Mouse (Mus musculus): ENCODE measurements at regions not wholly inside any gene's neighbourhood (a gene's known extent, or its start where the extent isn't known, plus 50 kb on each side); places are given as distances from the start of the nearest gene placed in this dataset.

DNA sequence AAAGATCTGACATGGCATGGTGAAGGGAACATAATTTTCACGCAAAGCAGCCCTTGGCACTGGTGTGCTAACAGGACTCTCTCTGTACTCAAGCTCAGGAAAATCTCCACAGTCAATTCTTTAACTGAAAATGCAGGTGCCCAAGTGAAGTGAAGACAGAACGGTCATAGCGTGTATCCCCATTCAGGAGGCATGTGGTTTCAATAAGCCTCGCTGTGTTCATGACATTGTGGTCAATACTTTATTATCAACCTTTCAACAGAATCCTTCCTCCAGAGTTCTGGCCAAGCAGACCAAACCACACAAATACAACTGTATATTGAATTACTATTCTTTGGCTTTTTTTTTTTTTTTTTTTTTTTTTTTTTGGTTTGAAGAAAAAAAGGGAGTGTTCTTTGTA lies 314.1 kb downstream of the Mycn start:
- DNase-seq (ENCODE audit: low spot score), result no peak

DNA sequence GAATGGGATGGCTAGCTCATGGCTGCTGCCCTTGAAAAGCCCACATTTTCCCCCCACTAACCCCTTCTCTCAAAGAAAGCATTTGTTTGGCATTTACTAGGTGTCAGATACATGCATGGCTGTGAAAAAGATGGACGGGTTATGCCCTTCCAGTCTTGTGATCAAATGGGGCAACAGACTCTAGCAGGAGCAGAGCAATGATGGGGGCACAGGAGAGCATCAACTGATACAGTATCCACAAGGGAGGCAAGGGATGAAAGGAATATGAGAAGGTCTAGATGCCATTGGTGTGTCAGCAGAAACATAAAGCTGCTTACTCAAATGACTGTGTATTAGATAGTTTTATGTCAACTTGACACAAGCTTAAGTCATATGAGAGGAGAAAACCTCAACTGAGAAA lies 315.9 kb downstream of the Mycn start:
- DNase-seq (ENCODE audit: low spot score), result no peak

DNA sequence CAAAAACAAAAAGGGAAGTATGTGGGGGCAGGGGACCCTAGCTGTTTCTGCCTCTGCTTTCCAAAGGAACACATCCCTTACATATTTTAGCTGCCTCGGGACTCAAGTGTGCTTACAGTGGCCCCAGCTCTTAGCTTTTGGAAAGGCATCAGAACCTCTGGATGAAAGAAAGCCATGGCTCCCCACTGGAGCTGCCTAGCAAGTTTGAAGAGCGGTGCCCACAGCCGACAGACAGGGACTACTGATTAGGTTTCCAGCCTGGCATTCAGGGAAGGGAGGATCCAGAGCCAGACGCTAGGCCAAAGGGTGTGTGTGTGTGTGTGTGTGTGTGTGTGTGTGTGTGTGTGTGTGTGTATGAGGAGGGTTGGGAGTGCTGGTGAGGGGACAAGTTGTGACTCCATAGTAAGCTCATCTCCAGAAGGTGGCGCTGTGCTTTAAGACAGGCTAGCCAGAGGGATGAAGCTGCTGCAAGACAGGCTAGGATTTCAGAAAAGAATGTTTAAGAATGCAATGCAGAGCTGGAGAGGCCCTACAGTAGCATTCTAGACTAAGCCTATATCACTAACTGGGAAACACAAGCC lies 318.9 kb downstream of the Mycn start:
- peak; percentile 18 for DNase-seq (ENCODE audit: low spot score)

DNA sequence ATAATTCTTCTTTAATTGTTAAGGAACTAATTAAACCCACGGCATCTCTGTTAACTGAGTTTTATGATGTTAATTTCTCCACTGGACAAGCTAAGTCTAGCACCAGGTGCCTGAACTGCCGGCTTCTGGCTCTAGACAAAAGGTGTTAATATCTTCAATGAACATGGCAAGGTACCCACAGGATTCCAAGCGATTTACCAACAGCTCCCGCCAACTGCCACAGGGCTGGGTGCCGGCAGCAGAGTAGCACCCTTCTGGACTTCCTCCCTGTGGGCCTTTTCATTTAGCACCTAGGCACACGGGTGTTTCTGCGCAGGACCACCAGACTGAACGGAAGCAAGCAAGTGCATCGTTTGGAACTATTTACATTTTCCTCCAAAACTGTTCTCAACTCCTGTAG lies 320.2 kb downstream of the Mycn start:
- no peak for DNase-seq (ENCODE audit: low spot score)

DNA sequence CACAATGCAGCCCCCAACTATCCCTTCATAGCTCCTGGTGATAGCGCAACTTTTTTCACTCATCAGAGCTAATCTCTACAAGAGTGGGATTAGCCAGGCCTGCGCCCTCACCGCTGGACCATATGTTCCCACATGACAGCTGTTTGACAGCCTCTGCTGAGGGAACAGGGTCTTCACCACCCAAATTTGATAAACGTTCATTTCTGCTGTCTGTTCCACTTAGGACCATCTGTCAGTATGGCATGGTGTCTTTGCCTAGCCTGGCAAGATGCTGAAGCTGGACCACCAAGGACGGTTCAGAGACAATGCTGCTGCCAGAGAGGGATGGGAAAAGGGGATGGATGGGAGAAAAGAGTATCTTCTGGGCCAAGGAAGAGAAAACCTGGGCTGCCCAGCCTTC lies 321.4 kb downstream of the Mycn start:
- no peak for DNase-seq (ENCODE audit: low spot score)

DNA sequence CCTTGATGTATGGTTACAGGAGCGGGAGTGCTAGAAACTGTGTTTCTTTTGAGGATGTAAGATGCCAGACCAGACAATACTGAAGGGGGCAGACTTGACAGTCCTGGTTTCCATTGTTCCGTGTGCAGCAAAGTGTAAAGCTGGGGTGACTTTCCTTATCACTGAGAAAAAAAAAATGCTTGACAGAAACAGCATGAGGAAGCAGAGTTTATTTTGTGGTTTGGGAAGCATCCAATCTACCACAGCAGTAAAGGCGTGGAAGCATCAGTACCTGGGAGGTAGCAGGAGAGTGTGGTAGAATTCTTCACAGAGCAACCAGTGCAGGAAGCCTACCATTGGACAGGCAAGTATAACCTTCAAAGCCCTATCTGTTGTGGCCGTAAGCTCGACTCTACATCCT lies 322.3 kb downstream of the Mycn start:
- no peak for DNase-seq (ENCODE audit: low spot score)

DNA sequence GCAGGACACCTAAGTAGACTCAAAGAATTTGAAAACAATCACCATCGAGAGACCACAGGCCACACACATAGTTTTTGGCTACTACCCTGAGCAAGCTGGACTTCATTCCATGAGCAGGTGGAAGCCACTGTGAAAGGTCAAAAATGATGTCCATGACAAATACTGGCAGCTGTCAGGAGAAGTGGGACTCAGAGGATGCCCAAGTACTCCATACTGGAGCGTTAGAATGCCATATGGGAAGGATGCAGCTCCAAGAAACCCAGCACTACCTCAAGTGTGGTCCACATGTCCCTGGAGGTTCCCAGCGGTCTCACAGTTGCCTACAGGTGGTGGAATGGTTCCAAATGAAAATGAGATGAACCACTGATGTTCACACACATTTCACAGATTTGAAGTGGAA lies 329.2 kb downstream of the Mycn start:
- no peak for DNase-seq (ENCODE audit: low spot score)

DNA sequence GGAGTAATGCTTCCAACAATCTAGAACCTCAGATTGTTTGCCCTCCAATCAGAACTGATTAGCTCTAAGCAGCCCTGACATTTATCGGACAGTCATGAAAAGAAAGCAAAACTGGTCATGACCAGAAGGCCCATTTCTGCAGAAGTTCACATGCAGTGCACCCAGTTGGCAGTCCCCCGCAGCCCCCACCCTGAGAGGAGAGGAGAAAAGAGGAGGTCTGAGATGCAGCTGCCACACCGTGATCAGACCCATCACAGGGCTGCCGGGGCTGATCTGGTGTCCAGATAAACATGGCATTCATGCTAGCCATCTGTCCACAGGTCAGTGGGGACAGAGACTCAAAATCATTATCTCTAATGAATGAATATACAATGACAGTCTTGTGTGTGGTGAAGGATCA lies 330.9 kb downstream of the Mycn start:
- DNase-seq (ENCODE audit: low spot score), result no peak

DNA sequence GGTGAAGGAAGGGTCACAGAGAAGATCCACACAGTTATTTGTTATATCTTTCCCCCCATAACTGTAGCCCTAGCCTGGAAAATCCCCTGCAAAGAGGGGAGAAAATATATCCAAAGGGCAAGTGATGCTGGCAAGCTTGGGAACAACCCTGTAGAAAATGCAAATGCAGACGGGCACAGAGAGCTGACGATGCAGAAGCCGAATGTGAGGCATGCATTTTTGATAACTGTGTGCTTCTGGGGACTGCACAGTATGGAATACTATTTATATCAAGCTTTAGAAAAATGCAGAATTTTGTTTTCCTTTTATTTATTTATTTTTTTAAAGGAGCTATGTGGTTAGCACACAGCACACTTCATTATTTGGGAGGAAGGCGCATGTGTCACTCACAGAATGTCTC lies 333.7 kb downstream of the Mycn start:
- no peak for DNase-seq (ENCODE audit: low spot score)

DNA sequence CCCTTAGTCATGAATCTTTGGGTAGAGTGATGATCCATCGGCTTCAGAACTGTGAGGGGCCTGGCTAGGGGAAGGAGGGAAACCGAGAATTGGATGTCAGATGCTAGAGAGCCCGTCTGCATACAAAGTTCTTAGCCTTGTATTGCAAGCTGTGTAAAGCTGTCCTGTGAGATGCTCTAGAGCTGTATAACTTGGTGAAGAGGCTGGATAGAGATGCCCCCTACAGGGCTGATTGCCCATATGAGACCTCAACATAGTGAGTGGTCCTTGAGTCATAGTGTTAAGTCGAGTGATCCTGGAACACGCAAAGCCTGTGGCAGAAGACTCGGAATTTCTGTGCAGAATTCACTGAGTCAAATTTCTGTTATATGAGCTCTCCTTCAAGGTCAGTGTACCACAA lies 334.8 kb downstream of the Mycn start:
- DNase-seq (ENCODE audit: low spot score), result no peak

DNA sequence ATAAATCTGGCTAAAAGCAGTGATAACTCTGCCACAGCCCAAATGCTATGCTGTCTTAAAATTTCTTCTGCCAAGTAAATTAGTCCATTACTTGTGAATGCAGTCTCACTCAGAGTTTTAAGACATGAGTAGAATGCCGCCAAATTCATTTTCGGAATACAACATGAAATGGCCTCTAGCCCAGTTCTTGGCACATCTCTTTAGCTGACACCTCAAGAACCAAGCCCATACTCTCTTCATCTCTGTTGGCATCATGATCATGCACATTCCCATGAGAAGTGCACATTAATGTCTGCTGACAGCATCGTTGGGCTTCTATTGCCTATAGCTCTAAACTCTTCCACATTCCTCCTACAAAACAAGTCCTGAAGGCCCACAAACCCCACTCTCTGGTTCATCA lies 336.2 kb downstream of the Mycn start:
- no peak for DNase-seq (ENCODE audit: low spot score)

DNA sequence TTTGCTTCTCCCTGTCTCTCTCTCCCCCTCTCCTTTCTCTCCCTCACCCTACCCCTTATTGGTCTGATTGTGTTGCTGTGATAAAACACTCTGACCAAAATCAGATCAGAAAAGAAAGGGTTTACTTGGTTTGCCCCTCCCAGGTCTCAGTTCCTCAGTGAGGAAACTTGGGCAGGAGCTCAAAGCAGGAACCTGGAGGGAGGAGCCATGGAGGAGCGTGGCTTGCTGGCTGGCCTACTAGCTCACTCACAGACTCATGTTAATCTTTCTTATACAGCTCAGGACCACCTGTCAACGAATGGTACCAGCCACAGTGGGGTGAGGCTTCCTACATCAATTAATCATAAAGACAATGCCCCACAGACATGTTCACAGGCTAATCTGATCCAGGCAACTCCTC lies 339.4 kb downstream of the Fam49a start:
- DNase-seq (ENCODE audit: low spot score), result no peak

DNA sequence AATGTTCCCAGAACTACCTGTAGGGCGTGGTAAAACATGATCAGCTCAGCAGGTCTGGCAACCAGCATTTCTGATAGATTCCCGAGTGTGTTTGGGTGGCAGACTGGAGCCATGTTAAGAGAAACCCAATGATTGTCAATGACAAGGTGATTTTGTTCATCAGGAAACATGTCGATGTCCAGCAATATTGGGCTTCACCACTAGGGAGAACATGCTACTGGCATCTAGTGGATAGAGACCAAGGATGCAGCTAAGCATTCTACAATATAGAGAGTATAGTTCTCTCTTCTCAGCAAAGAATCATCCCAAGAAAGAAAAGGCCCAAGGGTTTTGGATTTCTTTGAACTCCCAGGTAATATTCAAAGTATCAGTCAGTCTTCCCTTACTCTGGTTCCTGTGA lies 333.5 kb downstream of the Fam49a start:
- DNase-seq (ENCODE audit: low spot score), result no peak

DNA sequence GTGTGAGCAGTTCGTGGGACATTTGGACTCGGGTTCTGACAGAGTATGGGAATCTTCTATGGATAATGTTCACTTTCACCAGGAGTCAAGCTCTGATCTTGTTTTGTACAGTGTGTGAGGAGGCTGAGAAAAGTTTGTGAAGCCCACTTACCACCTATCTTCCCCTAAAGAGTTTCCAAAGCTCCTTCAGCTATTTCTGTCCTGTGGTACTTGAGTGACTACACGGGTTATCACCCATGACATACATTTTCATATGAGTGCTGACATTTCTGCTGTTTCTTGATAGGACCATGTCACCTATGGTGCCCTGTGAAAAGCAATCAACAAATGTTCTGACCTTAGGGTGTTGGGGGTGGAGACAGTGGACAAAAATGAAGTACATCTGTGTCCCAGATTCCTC lies 332.6 kb downstream of the Fam49a start:
- DNase-seq (ENCODE audit: low spot score), result no peak

DNA sequence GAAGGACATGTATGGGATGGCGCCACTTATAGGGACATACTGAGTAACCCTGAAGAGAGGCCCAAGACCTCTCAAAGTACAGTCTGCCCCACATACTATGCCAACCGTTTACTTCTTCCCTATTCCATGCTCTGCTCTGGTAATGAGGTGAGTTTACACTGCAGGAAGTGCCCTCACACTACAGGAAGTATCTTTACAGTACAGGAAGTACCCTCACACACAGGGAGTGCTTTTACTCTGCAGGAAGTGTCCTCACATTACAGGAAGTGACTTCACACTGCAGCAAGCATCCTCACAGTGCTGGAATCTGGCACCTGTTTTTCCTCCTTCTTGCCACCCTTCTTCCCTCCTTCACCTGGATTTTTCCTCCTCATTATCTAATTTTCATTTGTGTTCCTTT lies 331.4 kb downstream of the Fam49a start:
- DNase-seq (ENCODE audit: low spot score), result no peak

DNA sequence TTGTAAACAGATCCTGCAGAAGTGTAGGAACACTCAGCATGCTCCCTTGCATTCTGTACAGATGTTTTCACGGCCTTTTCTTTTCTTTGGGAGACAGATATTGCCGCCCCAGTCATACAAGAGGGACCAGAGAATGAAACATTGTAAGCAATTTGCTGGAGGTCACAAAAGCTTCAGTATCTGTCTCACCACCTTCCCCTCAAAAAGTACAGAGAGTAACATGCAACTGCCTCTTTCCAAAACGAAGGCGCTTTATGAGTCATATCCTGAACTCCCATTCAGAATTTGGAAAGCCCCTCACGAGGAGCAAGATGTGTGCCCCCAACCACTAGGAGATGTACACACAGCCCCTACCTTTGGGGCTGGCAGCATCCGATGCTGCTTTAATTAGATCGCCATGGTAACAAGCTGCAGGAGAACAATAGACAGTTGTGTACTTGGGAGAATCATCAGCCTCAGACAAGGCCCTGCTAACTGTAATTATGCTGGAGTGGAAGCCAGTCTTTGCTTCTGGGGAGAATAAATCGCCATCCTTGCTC lies 328.9 kb downstream of the Fam49a start:
- no peak for DNase-seq (ENCODE audit: low spot score)

DNA sequence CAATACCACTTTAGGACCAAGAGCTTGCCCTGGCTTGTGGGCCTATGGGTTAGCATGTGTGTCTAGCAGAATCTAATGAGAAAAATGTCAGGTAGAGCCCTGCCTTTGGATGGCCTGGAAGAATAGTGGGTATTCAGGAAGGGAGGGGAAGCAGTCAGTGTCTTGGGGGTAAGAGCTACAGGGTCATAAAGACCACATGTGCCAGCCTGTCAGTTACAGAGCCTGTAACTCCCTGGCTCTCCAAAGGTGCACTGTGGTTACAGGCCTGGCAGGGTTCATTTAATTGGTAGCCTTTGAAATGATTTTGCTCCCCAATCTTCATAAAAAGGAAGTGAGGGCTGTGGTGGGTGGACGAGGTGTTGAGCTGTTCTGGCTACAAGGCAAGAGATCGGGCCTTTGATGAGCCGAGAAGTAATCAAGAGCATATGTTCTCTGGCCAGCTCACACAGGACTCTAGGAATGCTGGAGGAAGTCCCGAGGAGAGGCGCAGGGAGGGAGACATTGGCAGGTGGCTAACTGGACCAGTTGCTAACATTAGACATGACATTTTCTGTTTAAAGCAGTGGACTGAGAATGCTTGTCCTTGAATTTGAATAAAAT lies 326.9 kb downstream of the Fam49a start:
- no peak for DNase-seq (ENCODE audit: low spot score)

DNA sequence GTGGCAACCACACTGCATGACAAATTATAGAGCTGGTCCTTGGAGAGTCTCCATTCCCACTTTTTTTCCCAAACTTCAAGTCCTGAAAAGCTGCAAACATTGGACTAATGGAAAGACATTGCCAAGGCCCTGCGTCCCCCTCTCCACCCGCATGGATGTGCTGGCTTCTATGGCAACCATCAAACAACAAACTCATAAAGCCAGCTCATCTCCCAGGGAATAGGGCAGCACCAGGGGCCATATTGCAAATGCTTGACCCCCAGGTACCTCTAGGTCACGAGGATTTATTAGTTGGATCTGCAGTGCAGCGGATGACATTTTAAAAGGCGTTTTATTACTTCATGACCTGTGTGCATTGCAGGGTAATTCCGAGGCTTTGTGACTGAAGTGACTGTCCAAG lies 324.5 kb downstream of the Fam49a start:
- no peak for DNase-seq (ENCODE audit: low spot score)

DNA sequence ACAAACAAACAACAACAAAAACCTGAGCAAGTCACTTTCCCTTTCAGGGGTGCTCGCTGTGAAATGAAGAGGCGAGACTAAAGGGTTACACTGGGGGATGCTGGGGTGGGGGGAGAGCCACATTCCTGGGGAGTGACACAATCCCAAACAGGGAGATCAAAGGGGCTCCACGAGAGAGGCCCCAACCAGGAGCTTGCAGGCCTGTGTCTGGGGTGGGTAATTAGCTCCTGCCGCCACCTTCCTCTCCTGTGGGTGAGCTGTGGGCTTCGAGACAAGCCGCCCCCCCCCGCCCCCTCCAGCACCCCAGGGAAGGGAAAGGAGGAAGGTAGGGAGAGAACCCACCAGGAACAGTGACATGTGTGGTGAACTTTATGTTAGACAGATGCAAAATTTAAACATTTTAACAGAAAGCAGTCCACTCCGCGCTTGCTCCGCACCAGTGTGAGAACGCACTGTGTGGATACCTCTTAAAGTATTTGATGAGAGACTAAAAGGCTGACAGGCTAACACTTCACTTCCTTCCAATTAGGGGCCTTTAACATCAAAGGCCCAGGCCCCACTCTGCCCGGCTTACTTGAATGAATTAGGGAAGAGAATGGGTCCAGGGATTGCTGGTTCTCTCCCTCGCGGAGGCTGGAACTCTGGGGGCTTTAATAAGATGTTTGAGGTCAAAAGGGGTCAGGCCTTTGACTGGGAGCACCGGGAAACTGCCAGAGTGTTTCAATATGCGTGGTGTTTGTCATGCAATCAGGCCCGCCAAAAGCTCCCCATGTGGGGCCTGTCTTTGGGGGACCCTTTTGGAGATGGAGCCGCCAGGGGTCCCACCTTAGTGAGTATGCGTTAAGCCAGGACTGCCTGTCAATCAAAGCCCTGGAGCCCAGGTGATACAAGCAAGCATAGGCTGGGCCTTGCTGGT lies 319.6 kb downstream of the Fam49a start:
- DNase-seq (ENCODE audit: low spot score), result no peak

DNA sequence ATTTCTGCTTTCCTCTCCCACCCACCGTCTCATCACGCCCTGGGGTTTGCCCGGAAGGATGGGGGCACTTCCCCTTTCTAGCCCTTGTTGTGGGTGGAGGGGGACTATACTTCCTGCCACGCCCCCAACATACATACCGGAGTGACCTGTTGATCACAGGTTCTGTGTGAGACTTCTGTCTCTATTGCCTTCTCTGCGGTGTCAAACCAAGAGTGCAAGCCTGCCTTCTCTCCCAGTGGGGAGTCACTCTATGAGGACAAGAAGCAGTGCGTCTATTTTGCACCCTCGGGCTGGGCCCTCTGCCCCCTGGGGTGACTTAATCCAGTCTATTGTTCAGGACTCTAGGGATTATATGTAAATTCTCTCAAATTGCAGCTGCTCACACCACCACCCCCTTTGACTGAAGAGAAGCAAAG lies 318.8 kb downstream of the Fam49a start:
- no peak for DNase-seq (ENCODE audit: low spot score)

DNA sequence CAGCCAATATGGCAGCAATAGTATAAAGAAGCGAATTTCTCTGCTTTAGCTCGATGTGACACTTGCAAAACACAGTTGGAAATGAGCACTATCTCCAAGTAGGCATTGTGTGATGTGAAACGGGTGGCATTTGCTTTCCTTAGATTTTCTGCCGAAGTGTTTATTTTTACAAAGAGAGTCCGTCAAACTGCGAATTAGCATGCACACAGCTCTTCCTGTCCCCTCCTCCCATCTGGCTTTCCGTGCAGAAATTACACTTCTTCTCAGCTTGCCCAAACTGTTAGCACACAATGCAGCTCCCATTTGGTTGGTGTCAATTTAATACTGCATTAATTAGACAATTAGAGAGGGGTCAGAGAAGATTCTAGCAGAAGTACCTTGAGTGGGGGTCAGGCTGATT lies 316.3 kb downstream of the Fam49a start:
- no peak for DNase-seq (ENCODE audit: low spot score)

DNA sequence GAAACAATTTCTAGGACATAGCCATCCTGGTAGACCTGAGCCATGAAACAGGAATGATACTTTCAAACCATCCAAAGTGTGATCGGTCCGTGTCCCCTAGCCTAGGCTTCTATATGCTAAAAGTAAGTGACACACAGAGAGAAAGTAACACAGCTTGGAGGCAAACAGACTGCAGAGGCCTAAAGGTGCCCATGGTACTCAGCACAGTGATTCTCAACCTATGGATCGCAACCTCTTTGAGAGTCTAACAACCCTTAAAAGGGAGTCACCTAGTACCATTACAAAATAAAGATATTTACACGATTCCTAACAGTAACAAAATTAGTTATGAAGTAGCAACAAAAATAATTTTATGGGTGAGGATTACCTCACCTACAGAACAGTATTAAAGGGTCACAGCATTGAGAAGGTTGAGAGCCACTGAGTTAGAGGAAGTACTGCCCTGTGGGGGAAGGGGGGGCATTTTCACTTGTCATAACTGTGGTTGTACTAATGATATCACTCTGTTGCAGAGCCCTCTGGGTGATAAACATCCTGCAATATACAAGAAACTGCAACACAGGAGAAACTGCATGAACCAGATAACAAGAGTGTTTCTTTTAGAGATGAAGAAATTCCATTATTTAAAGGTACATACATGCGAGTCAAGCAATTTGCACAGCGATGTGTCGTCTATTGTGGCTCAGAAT lies 308.8 kb downstream of the Fam49a start:
- no peak for DNase-seq (ENCODE audit: low spot score)

DNA sequence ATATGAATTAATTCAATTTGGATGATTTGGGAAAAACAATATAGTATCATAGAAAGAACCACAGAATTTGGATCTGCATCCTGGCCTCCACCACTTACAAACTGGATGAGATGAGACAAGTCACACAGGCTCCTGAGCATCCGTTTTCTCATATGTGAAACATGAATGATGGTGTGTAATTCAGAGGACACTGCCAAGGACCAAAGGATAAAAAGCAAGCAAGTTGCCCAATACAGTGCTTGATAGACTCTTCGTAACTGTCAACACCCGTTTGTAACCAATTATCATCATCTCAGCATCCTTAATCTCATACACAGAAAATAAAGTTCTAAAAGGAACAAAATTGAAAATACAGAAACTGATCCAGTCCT lies 305.8 kb downstream of the Fam49a start:
- DNase-seq (ENCODE audit: low spot score), result no peak
